ENCODE assay signal across 8 mouse cellular contexts in the genomic region with DNA sequence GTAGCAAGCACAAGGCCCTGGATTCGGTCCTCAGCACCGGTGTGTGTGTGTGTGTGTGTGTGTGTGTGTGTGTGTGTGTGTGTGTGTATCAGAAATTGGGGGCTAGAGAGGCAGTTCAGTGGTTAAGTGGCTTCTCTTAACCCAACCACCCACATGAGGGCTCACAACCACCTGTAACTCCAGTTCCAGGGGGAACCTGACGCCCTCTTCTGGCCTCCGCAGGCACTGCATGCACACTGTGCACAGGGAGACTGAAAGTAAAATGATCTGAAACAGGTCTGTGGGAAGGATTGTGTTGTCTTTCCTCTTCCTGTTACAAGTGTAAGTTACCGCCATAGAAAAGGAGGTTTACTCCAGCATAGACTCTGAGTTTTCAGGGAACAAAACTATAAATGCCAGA. TPM values are rescaled to one million over a fixed set of nuclear protein-coding genes. Genes with fewer than 3 reads are reported as not detected.
DNase-seq lines count a peak whose midpoint lies in the region; ATAC-seq and TF ChIP-seq lines count a peak whose summit lies in the region.

No protein-coding gene starts in this region.

- TF ChIP-seq EP300 in ES-Bruce4 (IDR thresholded peaks at IDR 0.05; ENCODE audit: insufficient read depth, low read depth, low read length), result 0 out of 2 replicates have a peak, but pooled peaks have one; percentile 43

- H3K4me2 ChIP-seq in heart, embryonic 14.5 days (ENCODE audit: low read length), result no peak overlapping the region

- no peak for TF ChIP-seq POLR2A in ES-Bruce4 (IDR thresholded peaks at IDR 0.05; ENCODE audit: insufficient read depth, low read length)

- peaks cover 89% of the 10 kb centered on the region for H3K4me1 ChIP-seq in heart, embryonic 10.5 days
- H3K4me1 ChIP-seq in ES-Bruce4 (ENCODE audit: control insufficient read depth, insufficient read depth, low read length), result peaks cover 17% of the 10 kb centered on the region
- peaks cover 69 to 93% of the 10 kb centered on the region in 2 experiments for H3K4me1 ChIP-seq in heart, embryonic 14.5 days (ENCODE audit: control insufficient read depth in 2 of 2, insufficient read depth in 2 of 2, low read length in 2 of 2)

- ATAC-seq in heart, embryonic 14.5 days (ENCODE audit: insufficient number of reproducible peaks, insufficient read depth, low FRiP score, low read depth), result no peak

- H3K9me3 ChIP-seq in heart, embryonic 10.5 days, result no peaks in the 10 kb centered on the region
- H3K9me3 ChIP-seq in ES-Bruce4 (replicated peaks; ENCODE audit: control insufficient read depth, insufficient read depth, low read length, poor library complexity, severe bottlenecking), result no peaks in the 10 kb centered on the region
- H3K9me3 ChIP-seq in heart, embryonic 14.5 days (ENCODE audit: control insufficient read depth, low read length), result no peaks in the 10 kb centered on the region

- 57% methylated on average over 5 of the region's 5 CpGs for WGBS in heart, embryonic 10.5 days
- 47% methylated on average over 5 of the region's 5 CpGs for WGBS in heart, embryonic 14.5 days

- TF ChIP-seq CTCF in ES-Bruce4 (IDR thresholded peaks at IDR 0.05; ENCODE audit: low read depth, low read length), result peak; percentile 93

- no peak for DNase-seq in heart, embryonic 10.5 days (ENCODE audit: low spot score)
- DNase-seq in heart, adult 9 months (ENCODE audit: low spot score in 2 of 2), result no peak
- DNase-seq in lung, postnatal 14 days, result peak; percentile 69
- DNase-seq in frontal cortex, postnatal 14 days (ENCODE audit: low spot score in 2 of 2), result no peak
- no peak for DNase-seq in ovary, postnatal 14 days (ENCODE audit: low spot score)
- no peak for DNase-seq in ovary, postnatal 10 days (ENCODE audit: low spot score)

- H3K27ac ChIP-seq in heart, embryonic 10.5 days, result peak overlapping the region; percentile 93
- peak overlapping the region; percentile 24; the same call in 1 of the 2 replicates for H3K27ac ChIP-seq in ES-Bruce4 (ENCODE audit: insufficient read depth, low read length)
- H3K27ac ChIP-seq in heart, embryonic 14.5 days (replicated peaks in 1 of 2; ENCODE audit: control insufficient read depth in 1 of 2, insufficient read depth in 1 of 2, low read depth in 2 of 2, low read length in 2 of 2), result peak overlapping the region; percentile 97 to 99

- no peaks in the 10 kb centered on the region for H3K36me3 ChIP-seq in heart, embryonic 10.5 days
- H3K36me3 ChIP-seq in ES-Bruce4 (ENCODE audit: control insufficient read depth, insufficient read depth, low read length, poor library complexity, severe bottlenecking), result no peaks in the 10 kb centered on the region
- no peaks in the 10 kb centered on the region for H3K36me3 ChIP-seq in heart, embryonic 14.5 days (ENCODE audit: control insufficient read depth, insufficient read depth, low read length)

- no peak overlapping the region for H3K4me3 ChIP-seq in heart, embryonic 10.5 days
- H3K4me3 ChIP-seq in ES-Bruce4 (ENCODE audit: low read depth, low read length), result no peak overlapping the region
- no peak overlapping the region for H3K4me3 ChIP-seq in heart, embryonic 14.5 days (ENCODE audit: control insufficient read depth in 1 of 2, insufficient read depth in 1 of 2, low read depth in 1 of 2, low read length in 2 of 2)

- no peak overlapping the region for H3K9ac ChIP-seq in ES-Bruce4 (ENCODE audit: low read depth, poor library complexity, severe bottlenecking)
- H3K9ac ChIP-seq in heart, embryonic 14.5 days (ENCODE audit: low read length), result no peak overlapping the region

- no peaks in the 10 kb centered on the region for H3K27me3 ChIP-seq in heart, embryonic 10.5 days (ENCODE audit: insufficient read depth, poor library complexity, severe bottlenecking)
- H3K27me3 ChIP-seq in ES-Bruce4 (ENCODE audit: control insufficient read depth, insufficient read depth, low read length, poor library complexity, severe bottlenecking), result no peaks in the 10 kb centered on the region
- no peaks in the 10 kb centered on the region for H3K27me3 ChIP-seq in heart, embryonic 14.5 days (ENCODE audit: control insufficient read depth, insufficient read depth, low read length)

RNA-seq across cellular contexts. Expression of gene Rassf3, which starts 49.0 kb away (rescaled TPM):
- polyA plus RNA-seq in heart, embryonic 10.5 days (2016; fragmentation: Nextera tagmentation; extraction: Ambion mirVana), result 19.6 and 21.1 TPM in 2 replicates
- 41.7 and 46.6 TPM in 2 replicates for polyA plus RNA-seq in ES-Bruce4 (2011; ENCODE audit: insufficient read depth, insufficient read length, low read depth, missing spikeins)
- polyA plus RNA-seq in heart, embryonic 14.5 days (2014; fragmentation: Nextera tagmentation; extraction: Ambion mirVana), result 25.1 and 25.3 TPM in 2 replicates

Comparison
In these comparisons a context has a peak if more than half of its experiments do, and no peak if none do; other contexts are left out.
1. H3K27ac ChIP-seq: peak in every context shown above with its lines; median percentile 98 in heart, embryonic 14.5 days; 93 in heart, embryonic 10.5 days; 24 in ES-Bruce4.